Mouse (Mus musculus): ENCODE measurements around the gene Elovl5. TPM values are rescaled to one million over a fixed set of nuclear protein-coding genes. Genes with fewer than 3 reads are reported as not detected.
A peak's percentile ranks its signal among the peaks of the same experiment; 100 is the strongest.

Gene Elovl5
- polyA plus RNA-seq, 1 experiment from 2014 or later = 58.7 TPM

DNA sequence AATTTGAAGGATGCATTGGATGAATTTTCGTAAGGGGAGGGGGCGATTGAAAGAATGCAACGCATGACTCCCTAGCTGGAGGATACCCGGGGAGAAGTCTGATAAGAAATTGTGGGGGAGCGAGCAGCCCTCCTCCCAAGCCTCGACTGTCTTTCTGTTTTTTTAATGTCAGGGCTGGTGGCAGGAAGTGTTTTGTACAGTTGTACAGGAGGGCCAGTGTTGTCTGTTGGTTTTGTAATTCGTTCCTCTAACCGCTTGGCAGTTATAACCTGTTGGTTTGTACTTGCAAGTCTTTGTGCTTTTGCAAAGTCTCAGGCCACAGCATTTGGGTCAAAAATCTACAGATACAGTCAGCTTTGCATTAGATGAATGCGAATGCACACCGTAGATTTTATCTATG lies 1.0 kb downstream of the Elovl5 start:
- Histone ChIP-seq H3K4me3 (peak overlapping the region; percentile 76), H3K27me3 (replicated peaks) (no peaks in the 10 kb centered on the region), H3K4me1 (peaks cover 30% of the 10 kb centered on the region), H3K27ac (peak overlapping the region; percentile 96; the same call in 1 of the 2 replicates), H3K36me3 (replicated peaks) (no peaks in the 10 kb centered on the region), H3K9me3 (no peaks in the 10 kb centered on the region), H3K9ac (peak overlapping the region; percentile 74), H3K4me2 (peak overlapping the region; percentile 90)
- ATAC-seq (replicated peaks) = no peak
- WGBS = 19% methylated on average over 10 of the region's 10 CpGs

DNA sequence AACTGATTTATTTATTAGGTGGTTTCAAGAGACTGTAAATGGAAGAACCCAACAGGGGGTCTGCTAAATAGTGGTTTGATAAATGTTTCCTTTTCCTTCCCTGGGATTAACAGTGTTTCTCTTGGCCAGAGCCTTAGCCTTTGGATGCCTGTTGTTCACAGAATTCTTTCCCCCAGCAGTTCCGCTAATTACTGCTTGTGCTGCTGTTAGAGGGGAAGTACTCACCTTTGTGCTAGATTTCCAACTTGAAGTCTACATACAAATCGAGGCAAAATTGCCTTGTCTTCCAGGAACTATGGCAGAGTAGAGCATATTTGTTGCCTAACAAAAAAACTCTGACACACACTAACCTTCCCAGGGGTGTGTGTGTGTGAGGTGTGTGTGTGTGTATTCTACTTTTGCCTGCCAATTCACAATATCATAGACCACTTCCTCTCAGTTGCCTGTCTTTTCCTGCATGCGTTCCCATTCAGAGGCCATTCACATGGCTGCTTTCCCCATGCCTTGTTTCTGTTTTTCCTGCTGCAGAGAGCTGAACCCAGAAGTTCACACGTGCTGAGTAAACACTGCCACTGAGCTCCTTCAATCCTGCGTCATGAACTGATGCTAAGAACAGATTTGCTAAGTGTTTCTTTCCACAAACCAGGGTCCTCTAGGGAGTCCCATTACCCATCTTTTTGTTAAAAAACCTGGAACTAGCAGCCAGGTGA lies 2.0 kb downstream of the Elovl5 start:
- Histone ChIP-seq H3K27ac (no peak overlapping the region), H3K36me3 (replicated peaks) (no peaks in the 10 kb centered on the region), H3K4me3 (peak overlapping the region; percentile 76), H3K9ac (no peak overlapping the region; the same call in 1 of the 2 replicates), H3K27me3 (replicated peaks) (no peaks in the 10 kb centered on the region), H3K4me2 (peak overlapping the region; percentile 90), H3K4me1 (peaks cover 36% of the 10 kb centered on the region), H3K9me3 (no peaks in the 10 kb centered on the region)
- no peak for ATAC-seq (replicated peaks)
- WGBS = 82% methylated on average over 5 of the region's 5 CpGs

DNA sequence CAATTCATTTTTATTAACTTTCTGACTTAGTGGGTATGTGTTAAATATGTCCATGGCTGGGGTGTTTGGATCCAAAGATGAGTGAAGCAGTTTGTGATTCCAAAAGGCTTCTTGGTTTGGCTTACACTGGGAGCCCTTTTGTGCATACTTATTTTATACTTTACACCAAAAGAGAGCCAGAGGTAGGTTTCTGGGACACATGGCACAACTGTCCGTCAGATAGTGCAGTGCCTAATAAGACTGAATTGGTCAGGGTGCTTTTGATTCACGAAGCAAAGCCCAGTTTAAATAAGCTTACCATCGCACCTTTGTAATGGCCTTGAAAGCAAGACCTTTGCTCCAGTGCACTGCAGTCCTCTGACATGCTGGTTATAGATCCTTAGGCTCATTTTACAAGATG lies 3.3 kb downstream of the Elovl5 start:
- ATAC-seq (replicated peaks) = no peak
- no peaks in the 10 kb centered on the region for H3K27me3 ChIP-seq (replicated peaks)
- H3K4me1 ChIP-seq = peaks cover 40% of the 10 kb centered on the region
- H3K9ac ChIP-seq = no peak overlapping the region
- no peaks in the 10 kb centered on the region for H3K36me3 ChIP-seq (replicated peaks)
- no peak overlapping the region for H3K4me3 ChIP-seq
- no peaks in the 10 kb centered on the region for H3K9me3 ChIP-seq
- no peak overlapping the region for H3K27ac ChIP-seq
- WGBS = 70% methylated on average over 3 of the region's 3 CpGs
- no peak overlapping the region for H3K4me2 ChIP-seq

DNA sequence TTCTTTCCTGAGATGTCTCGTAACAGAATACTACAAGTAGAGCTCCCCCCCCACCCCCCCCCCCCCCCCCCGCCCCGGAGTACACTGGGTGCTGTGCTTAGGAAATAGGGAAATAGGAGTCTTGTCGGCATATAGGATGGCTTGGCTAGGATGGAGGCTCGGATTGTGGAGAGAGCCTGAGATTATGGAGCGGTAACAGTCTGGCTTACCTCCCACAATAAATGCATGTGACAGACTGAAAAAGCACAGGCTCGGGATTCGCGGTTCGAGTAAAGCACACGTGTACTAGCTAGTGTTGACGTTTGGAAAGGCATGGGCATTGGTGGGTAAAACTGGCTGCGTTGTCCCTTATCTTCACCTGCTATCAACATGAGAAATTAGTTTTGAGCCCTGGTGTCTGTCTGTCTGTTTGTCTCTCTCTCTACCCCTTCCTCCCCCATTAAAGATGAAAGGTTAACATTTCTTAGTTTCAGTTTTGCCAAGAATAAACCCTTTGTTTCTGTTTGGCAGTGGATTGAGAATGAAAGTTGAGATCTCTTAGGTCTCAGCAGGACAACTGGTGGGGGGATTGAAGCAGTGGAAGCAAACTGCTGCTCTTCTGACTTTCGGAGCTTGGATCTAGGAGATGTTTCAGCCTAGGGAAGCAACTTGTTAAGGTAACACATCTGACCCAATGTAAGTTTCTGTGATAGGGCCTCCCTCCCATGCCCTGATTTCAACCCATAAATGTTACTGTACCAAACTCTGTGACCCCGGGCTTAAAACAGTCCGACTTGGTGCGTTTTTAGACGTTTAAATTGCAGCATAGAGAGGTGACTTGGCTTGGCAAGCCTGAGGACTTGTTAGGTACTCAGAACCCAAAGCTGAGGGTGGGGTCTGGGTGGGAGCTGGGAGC lies 4.4 kb downstream of the Elovl5 start:
- no peak for ATAC-seq (replicated peaks)
- H3K4me2 ChIP-seq = no peak overlapping the region
- 82% methylated on average over 16 of the region's 18 CpGs for WGBS
- H3K4me1 ChIP-seq = peaks cover 39% of the 10 kb centered on the region
- no peaks in the 10 kb centered on the region for H3K27me3 ChIP-seq (replicated peaks)
- no peak overlapping the region for H3K27ac ChIP-seq
- H3K4me3 ChIP-seq = no peak overlapping the region
- no peaks in the 10 kb centered on the region for H3K36me3 ChIP-seq (replicated peaks)
- no peaks in the 10 kb centered on the region for H3K9me3 ChIP-seq
- no peak overlapping the region for H3K9ac ChIP-seq

DNA sequence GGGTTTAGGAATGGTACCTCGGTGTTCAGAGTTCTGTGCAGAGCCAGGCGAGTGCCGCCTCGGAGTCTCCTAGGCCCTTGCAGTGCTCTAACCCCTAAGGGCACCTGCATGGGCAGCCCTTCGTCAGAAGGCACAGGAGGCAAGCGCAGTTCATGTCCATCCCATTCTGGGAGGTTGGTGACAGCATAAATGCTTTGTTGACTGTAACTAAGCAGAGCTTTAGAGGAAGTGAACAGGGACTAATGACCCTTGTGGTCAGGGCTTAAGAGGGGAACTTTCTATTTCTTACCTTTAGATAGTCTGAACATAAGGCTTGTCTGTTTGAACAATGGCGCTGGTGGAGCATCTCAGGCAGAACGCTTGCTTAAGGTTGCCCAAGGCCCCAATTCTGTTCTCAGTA lies 6.6 kb downstream of the Elovl5 start:
- no peak for ATAC-seq (replicated peaks)
- no peak overlapping the region for H3K4me3 ChIP-seq
- no peaks in the 10 kb centered on the region for H3K36me3 ChIP-seq (replicated peaks)
- H3K9ac ChIP-seq = no peak overlapping the region
- H3K9me3 ChIP-seq = no peaks in the 10 kb centered on the region
- no peaks in the 10 kb centered on the region for H3K27me3 ChIP-seq (replicated peaks)
- no peak overlapping the region for H3K4me2 ChIP-seq
- no peak overlapping the region for H3K27ac ChIP-seq
- WGBS = 86% methylated on average over 8 of the region's 8 CpGs
- peaks cover 28% of the 10 kb centered on the region for H3K4me1 ChIP-seq

DNA sequence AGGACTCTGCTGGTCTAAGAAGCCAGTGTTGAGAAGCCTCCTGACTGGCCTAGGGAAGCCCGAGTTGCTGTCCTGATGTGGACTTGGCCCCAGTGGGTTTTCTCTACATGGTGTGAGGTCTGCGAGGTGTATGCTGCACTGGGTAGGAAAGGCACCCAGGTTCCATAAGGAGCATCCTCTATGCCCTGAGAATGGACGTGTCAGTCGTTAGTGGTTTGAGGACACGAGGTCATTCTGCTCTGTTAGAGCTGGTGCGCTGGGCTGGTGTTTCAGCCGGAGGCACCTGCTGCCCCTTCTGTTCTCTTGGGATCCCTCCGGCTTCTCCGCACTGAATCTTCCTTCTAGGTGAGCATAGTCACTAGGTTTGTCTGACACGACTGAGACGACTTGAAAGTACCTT lies 7.0 kb downstream of the Elovl5 start:
- H3K36me3 ChIP-seq (replicated peaks) = no peaks in the 10 kb centered on the region
- H3K9ac ChIP-seq = no peak overlapping the region
- no peaks in the 10 kb centered on the region for H3K9me3 ChIP-seq
- H3K27me3 ChIP-seq (replicated peaks) = no peaks in the 10 kb centered on the region
- no peak overlapping the region for H3K4me3 ChIP-seq
- H3K27ac ChIP-seq = no peak overlapping the region
- H3K4me1 ChIP-seq = peaks cover 24% of the 10 kb centered on the region
- no peak overlapping the region for H3K4me2 ChIP-seq
- WGBS = 75% methylated on average over 11 of the region's 11 CpGs
- ATAC-seq (replicated peaks) = no peak

DNA sequence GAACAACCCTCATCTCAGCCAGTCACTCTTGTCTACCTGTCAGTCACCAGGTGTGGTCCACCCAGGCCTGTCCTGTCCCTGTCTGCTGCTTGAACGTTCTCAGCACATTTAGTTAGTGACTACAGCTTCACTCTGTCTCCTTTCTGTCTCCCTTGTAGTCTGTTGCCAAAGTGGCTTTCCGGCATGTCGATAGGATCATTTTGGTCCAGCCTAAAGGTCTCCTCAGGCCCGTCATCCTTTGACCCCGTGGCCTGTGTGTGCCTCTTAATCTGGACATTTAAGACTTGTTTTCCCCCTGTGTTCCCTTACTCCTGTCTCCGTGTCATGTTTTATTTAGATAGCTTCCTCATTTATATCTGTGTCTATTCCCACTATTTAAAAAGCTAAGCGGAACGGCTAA lies 9.0 kb downstream of the Elovl5 start:
- H3K4me1 ChIP-seq = peaks cover 25% of the 10 kb centered on the region
- no peak for ATAC-seq (replicated peaks)
- no peaks in the 10 kb centered on the region for H3K36me3 ChIP-seq (replicated peaks)
- no peaks in the 10 kb centered on the region for H3K9me3 ChIP-seq
- no peak overlapping the region for H3K4me3 ChIP-seq
- H3K4me2 ChIP-seq = no peak overlapping the region
- WGBS = 92% methylated on average over 8 of the region's 8 CpGs
- H3K27me3 ChIP-seq (replicated peaks) = no peaks in the 10 kb centered on the region
- no peak overlapping the region for H3K9ac ChIP-seq
- no peak overlapping the region for H3K27ac ChIP-seq

DNA sequence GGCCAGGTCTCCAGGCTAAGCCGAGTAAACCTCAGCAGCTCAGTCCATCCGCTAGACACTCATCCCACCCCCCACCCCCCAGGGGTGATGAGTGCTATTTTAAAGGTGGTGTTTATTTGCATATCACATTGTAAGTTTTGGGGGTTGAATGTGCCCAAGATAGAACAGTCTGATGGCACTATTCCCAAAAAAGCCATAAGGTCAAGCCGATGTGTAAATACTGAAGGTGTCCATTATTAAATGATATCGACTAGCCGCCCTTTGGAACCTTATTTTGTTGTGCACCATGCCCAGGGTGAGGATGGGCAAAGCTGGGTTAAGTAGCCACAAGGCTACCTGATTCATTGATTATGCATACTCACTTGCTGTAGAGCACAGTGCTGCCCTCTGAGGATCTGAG lies 9.7 kb downstream of the Elovl5 start:
- no peak for ATAC-seq (replicated peaks)
- WGBS = 92% methylated on average over 5 of the region's 5 CpGs

DNA sequence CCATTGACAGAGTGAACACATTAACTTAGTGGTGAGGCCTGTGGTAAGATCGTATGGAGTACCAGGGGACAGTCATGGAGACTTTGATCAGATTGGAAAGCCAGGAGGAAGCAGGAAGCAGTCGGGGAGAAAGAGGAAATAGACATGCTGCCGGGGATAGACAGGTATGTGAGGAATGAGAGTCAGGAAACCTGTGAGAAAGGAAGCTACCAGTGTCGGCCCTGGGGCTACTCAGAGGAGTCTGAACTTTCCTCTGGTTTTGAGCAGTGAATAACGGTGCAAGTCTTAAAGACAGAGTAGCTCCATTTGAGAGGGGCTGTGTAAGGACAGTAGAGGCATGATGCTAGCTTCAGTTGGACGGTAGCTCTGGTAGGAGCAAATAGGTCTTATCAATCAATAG lies 10.3 kb downstream of the Elovl5 start:
- no peaks in the 10 kb centered on the region for H3K36me3 ChIP-seq (replicated peaks)
- no peak overlapping the region for H3K4me2 ChIP-seq
- no peaks in the 10 kb centered on the region for H3K27me3 ChIP-seq (replicated peaks)
- H3K9ac ChIP-seq = no peak overlapping the region
- no peak overlapping the region for H3K27ac ChIP-seq
- peaks cover 32% of the 10 kb centered on the region for H3K4me1 ChIP-seq
- no peaks in the 10 kb centered on the region for H3K9me3 ChIP-seq
- no peak overlapping the region for H3K4me3 ChIP-seq
- ATAC-seq (replicated peaks) = no peak
- 78% methylated on average over 6 of the region's 6 CpGs for WGBS

More for the DNA sequence above, 9.7 kb downstream of the Elovl5 start:
- H3K36me3 ChIP-seq (replicated peaks) = no peaks in the 10 kb centered on the region
- H3K9ac ChIP-seq = no peak overlapping the region
- peaks cover 32% of the 10 kb centered on the region for H3K4me1 ChIP-seq
- H3K9me3 ChIP-seq = no peaks in the 10 kb centered on the region
- H3K27me3 ChIP-seq (replicated peaks) = no peaks in the 10 kb centered on the region
- H3K4me3 ChIP-seq = no peak overlapping the region
- H3K27ac ChIP-seq = no peak overlapping the region
- no peak overlapping the region for H3K4me2 ChIP-seq

DNA sequence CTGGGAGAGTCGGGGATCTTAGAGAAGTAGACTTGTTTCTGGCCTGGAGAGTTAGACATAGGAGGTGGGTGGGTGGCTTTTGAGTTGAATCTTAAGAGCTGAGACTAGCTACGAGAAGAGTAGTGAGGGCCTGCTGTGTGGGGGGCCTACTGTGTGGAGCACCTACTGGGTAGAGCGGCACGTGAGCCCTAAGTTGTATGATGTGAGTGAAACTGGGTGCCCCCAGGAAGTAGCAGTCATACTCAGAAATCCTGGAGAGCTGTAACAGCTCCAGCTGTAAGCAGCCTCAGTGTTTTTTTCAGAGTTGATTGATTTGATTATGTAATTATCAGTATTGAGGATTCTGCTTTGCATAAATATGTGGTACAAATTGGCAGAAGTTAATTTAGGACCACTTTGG lies 11.6 kb downstream of the Elovl5 start:
- Histone ChIP-seq H3K9ac (no peak overlapping the region), H3K36me3 (replicated peaks) (no peaks in the 10 kb centered on the region), H3K9me3 (no peaks in the 10 kb centered on the region), H3K27ac (no peak overlapping the region), H3K4me2 (no peak overlapping the region), H3K4me1 (peaks cover 25% of the 10 kb centered on the region), H3K27me3 (replicated peaks) (no peaks in the 10 kb centered on the region), H3K4me3 (no peak overlapping the region)
- WGBS = 74% methylated on average over 4 of the region's 4 CpGs
- no peak for ATAC-seq (replicated peaks)

DNA sequence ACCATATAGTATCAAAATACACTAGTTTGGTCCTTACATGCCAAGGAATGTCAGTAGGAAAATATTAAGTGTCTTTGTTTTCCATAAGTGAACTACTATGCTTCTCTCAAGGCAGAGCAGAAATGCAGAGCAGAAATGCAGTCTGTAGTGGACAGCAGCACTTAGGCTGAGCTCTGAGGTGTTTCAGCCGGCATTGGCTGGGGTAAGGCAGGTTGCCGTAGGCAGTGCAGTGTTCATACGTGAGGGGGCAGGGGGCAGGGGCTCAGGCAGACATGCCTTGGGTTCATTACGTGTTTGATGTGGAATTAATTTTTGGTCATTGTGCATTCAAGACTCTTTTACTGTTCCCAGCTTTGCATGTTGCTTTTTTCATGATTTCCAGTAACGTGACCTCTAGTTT lies 12.1 kb downstream of the Elovl5 start:
- H3K9me3 ChIP-seq = no peaks in the 10 kb centered on the region
- no peak overlapping the region for H3K9ac ChIP-seq
- 85% methylated on average over 5 of the region's 5 CpGs for WGBS
- H3K4me1 ChIP-seq = peaks cover 20% of the 10 kb centered on the region
- H3K27ac ChIP-seq = no peak overlapping the region
- H3K4me3 ChIP-seq = no peak overlapping the region
- no peaks in the 10 kb centered on the region for H3K27me3 ChIP-seq (replicated peaks)
- H3K36me3 ChIP-seq (replicated peaks) = no peaks in the 10 kb centered on the region
- no peak for ATAC-seq (replicated peaks)
- no peak overlapping the region for H3K4me2 ChIP-seq

DNA sequence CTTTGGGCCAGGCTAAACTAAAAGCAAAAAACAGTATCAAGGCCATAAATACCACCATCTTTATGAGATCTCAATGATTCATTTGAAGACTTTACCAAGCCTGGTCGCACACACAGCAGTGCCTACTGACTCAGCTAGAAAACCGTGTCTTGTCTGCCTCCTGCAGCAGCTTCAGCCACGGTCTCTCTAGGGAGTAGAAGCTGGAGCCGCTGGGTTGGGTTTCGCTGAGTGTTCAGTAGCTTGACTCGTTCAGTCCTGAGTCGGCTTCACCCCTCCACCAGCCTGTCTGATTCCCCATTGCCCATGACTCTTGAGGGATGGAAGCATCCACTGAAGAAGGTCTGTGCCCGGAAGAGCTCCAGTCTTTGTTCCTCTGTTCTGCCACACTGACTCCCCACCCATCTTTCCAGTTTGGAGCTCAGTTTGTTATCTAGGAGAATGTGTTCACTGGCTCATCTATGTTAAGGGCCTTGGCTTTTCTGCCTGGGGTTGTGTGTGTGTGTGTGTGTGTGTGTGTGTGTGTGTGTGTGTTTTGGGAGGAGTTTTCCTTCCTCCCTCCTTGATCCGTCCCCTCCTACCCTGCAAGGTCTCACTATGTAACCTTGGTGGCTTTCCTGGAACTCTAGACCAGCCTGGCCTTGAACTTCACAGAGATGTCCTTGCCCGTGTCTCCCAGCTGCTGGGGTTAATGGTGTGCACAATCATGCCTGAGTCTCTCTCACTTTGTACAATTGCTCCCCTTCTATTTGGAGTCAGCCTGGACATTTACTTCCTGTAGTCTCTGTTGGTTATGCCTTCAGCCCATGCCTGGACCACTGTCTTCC lies 13.1 kb downstream of the Elovl5 start:
- H3K36me3 ChIP-seq (replicated peaks) = no peaks in the 10 kb centered on the region
- no peak overlapping the region for H3K27ac ChIP-seq
- H3K9me3 ChIP-seq = no peaks in the 10 kb centered on the region
- no peak overlapping the region for H3K4me3 ChIP-seq
- peaks cover 19% of the 10 kb centered on the region for H3K4me1 ChIP-seq
- H3K9ac ChIP-seq = no peak overlapping the region
- no peak for ATAC-seq (replicated peaks)
- no peaks in the 10 kb centered on the region for H3K27me3 ChIP-seq (replicated peaks)
- no peak overlapping the region for H3K4me2 ChIP-seq
- 67% methylated on average over 10 of the region's 10 CpGs for WGBS
